Mouse (Mus musculus) embryonic fibroblast, embryonic 13.5 days (primary cell): ENCODE measurements around the gene Dhx37. TPM values are rescaled to one million over a fixed set of nuclear protein-coding genes. Genes with fewer than 3 reads are reported as not detected.

ENCODE experiments used
- H3K27ac ChIP-seq: 2 replicates; pipeline ENCODE4 v1.5.1; 2012; ENCODE audit warnings: low read length, control low read depth, inconsistent platforms; ENCODE audit not compliant: insufficient read depth
- H3K4me1 ChIP-seq: 2 replicates; pipeline ENCODE4 v1.6.1; 2011; ENCODE audit warnings: low read length; ENCODE audit not compliant: control insufficient read depth, insufficient read depth
- H3K4me3 ChIP-seq: 2 replicates; pipeline ENCODE4 v1.5.1; 2011; ENCODE audit warnings: mild to moderate bottlenecking, control low read depth, low read length; ENCODE audit not compliant: insufficient read depth
- CTCF ChIP-seq: IDR thresholded peaks from 2 replicates; pipeline ENCODE4 v1.5.1; 2011; ENCODE audit warnings: mild to moderate bottlenecking, control low read depth, low read length, moderate library complexity, borderline replicate concordance; ENCODE audit not compliant: insufficient read depth
- POLR2A ChIP-seq: IDR thresholded peaks from 2 replicates; pipeline ENCODE4 v1.6.1; 2011; ENCODE audit warnings: low read depth, mild to moderate bottlenecking, control low read depth, low read length, moderate library complexity
- polyA plus RNA-seq: library from polyadenylated mRNA; stranded (reverse); fragments of >200 nt; gene quantifications from 2 replicates; pipeline ENCODE4 v1.2.4, GENCODE M21; 2011; ENCODE audit warnings: low read depth; ENCODE audit not compliant: missing spikeins, insufficient read length

Dhx37 gene
- polyA plus RNA-seq, 1 experiment, result 18.6 TPM

DNA sequence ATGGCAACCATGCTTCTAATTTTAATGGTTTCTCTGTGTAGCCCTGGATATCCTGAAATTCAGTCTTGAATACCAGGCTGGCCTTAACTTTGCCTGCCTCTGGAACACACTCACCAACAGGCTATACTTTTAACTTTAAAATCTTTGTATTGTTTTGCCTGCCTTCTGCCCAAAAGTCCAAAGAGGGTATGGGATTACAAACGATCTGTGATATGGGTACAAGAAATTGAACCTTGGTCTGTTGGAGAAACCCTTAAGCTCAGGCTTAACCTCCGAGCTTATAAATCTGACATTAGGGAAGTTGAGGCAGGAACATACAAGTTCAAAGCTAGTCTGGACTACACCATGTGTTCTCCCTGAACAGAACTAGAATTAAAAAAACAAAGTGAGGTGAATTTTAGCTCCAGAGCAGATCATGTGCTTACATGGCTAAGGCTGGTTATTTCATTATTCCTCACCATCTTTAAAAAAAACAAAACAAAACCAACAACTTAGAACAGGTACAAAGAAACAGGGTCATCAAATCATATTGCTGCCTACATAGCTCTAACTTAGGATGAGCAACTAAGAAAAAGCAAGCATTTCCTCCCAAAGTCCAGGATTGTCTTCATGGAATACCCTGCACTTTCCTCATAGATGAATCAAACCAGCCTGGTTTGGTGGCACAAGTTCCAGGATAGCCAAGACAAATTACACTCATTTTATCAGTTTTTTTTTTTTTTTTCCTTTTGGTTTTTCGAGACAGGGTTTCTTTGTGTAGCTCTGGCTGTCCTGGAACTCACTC is 50.1 kb downstream of the Dhx37 start:
- Histone ChIP-seq H3K27ac (no peak overlapping the region), H3K4me3 (no peak overlapping the region), H3K4me1 (no peaks in the 10 kb centered on the region)
- no peak for TF ChIP-seq CTCF
- no peak for TF ChIP-seq POLR2A

DNA sequence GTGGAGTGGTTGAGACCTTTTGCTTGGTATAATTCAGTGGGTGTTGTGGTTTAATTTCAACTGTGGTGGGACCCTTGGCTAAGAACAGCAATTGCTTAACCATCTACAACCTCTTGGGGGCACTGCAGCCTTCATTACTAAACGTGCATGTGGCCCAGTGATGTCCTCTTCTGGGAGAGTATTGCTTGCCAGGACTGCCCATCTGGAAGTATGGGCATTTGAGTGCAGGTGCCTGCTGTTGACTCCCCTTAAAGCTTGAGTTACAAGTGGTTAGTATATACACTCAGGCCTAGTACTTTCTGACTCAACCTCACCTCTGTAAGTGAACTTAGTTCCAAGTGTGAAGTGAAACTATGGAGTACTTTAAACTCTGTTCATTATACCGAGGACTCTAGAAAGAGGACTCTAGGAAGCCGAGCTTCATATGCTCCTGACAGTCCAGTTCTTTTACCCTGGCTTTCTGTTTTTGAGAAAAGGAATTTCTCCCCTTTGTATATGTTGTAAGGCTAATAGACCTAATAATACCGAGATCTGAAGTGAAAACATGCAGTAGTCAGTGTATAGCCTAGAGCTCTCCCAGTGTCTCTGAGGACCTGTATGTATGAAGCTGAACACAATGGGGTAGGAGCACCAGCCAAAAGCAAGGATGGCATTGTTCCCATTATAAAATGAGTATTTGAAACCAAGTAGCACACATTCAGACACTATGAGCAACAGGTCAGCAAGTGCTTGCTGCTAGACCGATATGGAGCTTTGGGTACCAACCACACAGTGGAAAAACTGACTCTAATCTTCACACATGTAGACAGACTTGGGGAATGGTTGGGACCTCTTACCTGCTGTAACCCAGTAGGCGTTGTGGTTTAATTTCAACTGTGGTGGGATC is 51.0 kb downstream of the Dhx37 start:
- peak; percentile 85 for TF ChIP-seq POLR2A
- no peak for TF ChIP-seq CTCF
- H3K4me1 ChIP-seq, result no peaks in the 10 kb centered on the region
- no peak overlapping the region for H3K4me3 ChIP-seq
- no peak overlapping the region for H3K27ac ChIP-seq

DNA sequence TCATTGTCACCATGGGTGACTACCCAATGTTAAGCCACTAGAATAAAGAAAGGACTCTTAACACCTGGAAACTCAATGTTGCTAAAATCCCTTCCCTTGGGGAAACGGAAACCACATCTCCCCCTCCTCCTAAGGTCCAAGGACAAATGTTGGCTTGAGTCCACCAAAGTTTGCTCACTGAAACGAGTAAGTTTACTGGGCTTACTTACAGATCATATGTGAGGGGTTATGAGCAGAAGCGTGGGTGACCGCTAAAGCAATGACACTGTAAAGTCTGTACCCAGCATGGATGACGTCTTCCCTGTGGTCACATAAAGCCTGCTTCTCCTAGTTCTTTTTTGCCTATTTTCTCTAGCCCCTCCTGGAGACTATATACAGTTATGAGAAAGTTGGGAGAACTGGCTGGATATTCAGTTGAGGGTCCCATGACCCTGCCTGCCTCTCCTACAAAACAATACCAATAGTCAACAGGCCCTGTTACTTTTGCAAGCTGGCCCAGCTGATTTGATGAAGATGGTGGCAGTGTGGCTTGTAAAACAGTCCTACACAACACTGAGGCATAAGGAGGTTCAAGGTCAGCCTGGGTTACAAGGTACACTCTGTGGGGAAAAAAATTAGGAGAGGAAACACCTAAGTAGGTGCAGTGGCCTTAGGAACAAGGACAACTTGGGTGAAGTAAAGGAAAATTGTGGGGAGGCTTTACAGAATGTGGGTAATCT is 51.8 kb downstream of the Dhx37 start:
- no peak overlapping the region for H3K4me3 ChIP-seq
- no peaks in the 10 kb centered on the region for H3K4me1 ChIP-seq
- TF ChIP-seq CTCF (no peak), POLR2A (peak; percentile 64)
- no peak overlapping the region for H3K27ac ChIP-seq

DNA sequence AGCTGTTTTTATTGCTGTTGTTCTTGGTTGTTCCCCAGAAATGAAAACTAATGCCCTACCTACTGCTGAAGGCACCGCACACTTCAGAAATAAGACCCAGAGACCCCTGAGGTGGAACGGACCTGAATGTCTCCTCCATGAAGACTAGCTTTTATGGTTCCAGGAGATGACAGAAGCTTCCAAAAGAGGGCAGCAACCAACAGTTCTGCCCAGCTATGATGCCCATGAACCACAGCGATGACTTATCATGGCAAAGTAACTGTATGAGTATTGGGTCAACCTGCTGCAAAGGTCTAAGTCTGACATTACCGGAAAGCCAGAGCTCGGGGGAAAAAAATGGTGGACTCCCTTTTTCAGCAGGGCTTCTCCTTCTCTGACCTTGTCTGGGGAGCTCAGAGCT is 55.0 kb downstream of the Dhx37 start:
- Histone ChIP-seq H3K4me1 (no peaks in the 10 kb centered on the region), H3K27ac (no peak overlapping the region), H3K4me3 (no peak overlapping the region)
- TF ChIP-seq POLR2A, result no peak
- no peak; the same call in 1 of the 2 replicates for TF ChIP-seq CTCF

DNA sequence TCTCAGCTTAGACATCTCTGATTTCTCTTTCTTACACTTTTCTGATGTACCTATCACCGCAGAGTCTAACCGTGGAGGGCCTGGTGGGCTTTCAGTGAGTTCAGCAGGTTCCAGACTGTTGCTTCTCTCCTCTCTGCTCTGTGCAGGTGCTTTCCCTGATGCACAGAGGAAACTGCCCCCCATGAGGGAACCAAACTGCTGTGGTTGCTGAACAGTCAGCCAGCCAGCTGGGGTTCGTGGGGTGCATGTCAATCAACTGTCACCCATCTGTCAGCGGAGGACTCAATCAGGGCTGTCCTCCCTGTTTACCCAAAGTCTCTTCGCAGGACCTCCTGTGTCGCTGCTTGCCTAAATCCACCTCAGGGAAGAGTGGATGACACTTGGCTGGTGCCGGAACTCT is 56.7 kb downstream of the Dhx37 start:
- Histone ChIP-seq H3K4me3 (no peak overlapping the region), H3K4me1 (no peaks in the 10 kb centered on the region), H3K27ac (no peak overlapping the region)
- no peak for TF ChIP-seq POLR2A

DNA sequence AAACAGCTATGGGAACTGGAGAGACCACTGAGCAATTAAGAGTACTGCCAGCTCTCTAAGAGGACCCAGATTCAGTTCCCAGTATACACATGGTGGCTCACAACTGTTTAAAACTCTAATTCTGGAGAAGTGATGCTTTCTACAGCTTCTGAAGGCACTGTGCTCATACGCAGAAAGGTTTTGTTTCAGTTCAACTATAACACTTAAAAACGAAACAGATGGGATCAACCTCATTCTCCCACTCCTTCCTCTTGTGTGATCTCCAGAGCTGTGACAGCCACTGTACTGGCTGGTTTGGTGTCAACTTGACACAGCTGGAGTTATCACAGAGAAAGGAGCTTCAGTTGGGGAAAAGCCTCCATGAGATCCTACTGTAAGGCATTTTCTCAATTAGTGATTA is 58.0 kb downstream of the Dhx37 start:
- no peak overlapping the region for H3K27ac ChIP-seq
- TF ChIP-seq POLR2A, result no peak
- TF ChIP-seq CTCF, result no peak
- no peak overlapping the region for H3K4me3 ChIP-seq
- no peaks in the 10 kb centered on the region for H3K4me1 ChIP-seq

DNA sequence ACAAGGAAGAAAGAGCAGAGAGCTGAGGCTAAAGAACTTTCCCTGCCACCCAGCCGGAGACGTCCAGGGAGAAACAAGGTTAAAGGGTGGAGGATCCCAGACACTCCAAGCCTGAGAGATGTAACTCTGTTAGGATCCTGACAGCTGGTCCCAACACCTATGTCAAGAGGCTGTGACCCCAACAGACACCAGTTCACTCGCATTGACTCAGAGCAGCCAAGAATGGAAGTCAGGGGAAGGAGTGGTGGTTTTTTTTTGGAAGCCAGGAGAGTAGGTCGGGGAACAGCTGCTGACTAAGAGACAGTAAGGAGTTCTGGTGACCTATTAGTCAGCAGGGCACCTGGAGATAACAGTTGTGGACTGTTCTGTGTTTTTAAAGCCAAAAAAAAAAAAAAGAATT is 61.9 kb downstream of the Dhx37 start:
- no peak overlapping the region for H3K4me3 ChIP-seq
- no peak overlapping the region for H3K27ac ChIP-seq
- H3K4me1 ChIP-seq, result no peaks in the 10 kb centered on the region
- no peak for TF ChIP-seq CTCF
- no peak for TF ChIP-seq POLR2A

DNA sequence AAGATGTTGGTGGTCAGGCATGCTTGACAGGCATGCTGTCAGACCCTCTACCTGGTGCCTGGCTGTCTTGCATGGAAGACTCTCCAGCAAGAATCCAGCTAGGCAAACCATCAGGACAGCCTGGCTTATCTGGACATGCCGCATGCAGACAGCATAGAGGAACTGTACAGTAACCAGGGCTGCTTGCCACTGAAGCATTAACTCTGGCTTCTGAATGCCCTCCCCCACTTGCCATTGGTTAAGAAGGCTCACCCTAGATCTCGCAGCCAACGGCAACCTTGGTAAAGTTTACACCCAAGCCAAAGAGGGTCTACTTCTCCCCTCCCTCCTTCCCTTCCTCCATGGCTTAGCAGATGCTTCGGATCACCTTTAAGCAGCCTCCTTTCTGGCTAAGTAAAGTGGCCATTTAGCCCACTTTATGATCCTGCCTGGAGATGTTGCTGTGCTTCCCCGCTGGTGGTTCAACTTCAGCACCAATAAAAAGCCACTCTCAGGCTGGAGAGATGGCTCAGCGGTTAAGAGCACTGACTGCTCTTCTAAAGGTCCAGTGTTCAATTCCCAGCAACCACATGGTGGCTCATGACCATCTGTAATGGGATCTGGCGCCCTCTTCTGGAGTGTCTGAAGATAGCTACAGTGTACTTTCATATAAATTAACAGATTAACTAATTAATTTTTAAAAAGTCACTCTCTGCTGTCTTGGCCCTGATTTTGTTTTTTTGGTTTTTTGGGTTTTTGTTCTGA is 62.8 kb downstream of the Dhx37 start:
- Histone ChIP-seq H3K27ac (no peak overlapping the region), H3K4me1 (no peaks in the 10 kb centered on the region), H3K4me3 (no peak overlapping the region)
- TF ChIP-seq CTCF, result no peak
- no peak for TF ChIP-seq POLR2A

DNA sequence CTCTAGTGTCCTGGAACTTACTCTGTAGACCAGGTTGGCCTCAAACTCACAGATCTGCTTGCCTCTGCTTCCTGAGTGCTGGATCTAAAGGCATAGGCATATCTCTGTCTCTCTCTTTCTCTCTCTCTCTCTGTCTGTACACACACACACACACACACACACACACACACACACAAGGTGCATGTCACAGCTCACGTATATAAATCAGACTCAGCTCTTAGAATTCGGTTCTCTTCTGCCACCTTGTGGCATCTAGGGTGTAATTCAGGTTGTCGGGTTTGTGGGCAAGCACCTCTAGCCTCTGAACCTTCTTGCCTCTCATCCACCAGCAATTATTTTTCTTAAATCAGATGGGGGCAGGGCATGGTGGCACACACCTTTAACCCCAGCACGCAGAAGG is 65.4 kb downstream of the Dhx37 start:
- H3K27ac ChIP-seq, result peak overlapping the region; percentile 94
- TF ChIP-seq POLR2A (no peak), CTCF (no peak)
- no peaks in the 10 kb centered on the region for H3K4me1 ChIP-seq
- H3K4me3 ChIP-seq, result no peak overlapping the region
